Mouse (Mus musculus): ENCODE measurements around the gene AU040320.
A peak's percentile ranks its signal among the peaks of the same experiment; 100 is the strongest.

AU040320 gene

DNA sequence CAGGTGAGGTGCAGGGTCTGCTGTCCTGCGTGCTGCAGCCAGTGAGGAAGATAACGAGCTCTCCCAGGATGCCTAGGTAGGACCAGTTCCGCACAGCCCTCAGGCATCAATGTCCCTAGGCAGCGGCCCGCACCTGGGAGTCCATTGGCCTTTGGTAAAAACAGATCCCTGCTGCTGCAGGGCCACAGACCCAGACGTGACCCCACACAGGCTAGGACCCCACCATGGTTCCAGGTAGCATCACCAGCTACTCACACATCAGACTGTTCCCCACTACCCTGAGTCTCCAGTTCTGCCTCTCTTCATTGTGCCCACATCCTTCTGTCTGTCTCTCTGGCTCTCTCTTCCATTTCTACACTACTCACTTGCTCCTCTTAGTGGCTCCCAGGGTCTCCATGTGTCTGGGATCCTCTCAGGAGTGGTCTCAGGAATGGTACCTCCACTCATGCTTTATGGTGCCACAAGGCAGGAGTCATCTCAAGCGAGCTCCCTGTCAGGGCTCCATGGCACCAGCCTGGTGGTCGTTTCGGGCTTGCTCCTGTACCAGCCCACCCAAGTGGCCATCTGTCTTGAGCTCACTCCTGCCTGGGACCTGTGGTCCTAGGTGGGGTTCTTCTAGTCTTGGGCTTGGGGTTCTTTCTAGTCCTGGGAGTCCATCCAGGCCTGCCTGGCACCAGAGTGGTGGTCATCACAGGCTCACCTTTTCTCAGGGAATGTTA lies 107.1 kb downstream of the AU040320 start:
- no peak for DNase-seq (ENCODE audit: low spot score in 2 of 2)

- no peak for DNase-seq (ENCODE audit: low spot score in 2 of 2)
Observed at GRCm38 (mm10) chr4:126861514-126862266, 108.3 kb downstream of the AU040320 start.

DNA sequence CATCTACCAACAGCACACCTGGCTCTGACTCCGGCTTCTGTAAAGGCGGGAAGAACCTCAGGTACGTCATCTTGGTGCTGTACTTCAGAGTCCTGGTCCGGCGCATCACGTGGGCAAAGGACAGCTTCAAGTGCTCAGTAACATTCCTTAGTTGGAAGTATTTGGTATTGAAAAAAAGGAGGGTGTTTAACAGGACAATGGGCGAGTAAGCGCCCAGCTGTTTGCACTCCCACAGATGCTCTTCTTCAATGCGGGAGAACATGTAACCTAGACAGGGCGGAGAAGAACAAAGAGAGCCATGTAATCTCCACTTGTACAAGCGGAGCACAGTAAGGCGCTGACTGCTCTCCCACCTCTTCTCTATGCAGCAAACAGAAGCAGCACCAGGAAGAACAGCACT lies 115.4 kb downstream of the AU040320 start:
- no peak for DNase-seq (ENCODE audit: low spot score in 2 of 2)

GRCm38 (mm10) chr4:126872717-126873116 lies 119.4 kb downstream of the AU040320 start:
- no peak for DNase-seq (ENCODE audit: low spot score in 2 of 2)

DNA sequence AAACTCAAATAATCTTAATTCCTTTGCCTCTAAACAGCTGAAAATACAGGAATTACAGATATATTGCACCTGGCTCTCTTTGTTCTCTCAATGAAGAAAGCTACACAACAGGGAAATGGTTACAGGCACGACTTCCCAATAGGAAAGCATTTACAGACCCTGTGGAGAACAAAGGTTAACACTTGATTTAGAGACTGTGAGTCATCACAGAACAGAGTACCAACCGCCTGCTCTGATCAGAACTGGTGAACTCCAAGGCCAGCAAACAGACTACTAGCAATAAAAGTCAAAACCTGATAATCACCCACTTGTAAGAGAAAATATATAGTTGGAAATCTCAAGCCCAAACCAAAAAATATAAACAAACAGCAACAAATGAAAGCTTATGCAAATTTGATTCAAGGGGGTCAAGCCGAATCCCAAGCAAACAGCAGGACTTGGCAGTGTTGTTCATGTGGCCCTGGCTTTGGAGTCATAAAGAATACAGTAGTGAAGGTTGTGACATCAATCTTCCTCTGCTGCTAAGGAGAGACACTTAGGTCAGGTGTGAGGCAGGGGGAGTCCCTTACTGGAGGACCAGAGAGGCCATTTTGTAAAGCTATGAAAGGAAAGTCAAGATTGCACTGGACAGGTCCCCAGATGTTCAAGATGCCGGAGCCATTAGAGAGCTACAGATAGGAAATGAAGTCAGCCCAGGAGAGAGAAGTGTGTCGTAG lies 126.4 kb downstream of the AU040320 start:
- peak in 1 of 2 experiments; percentile 13 for DNase-seq (ENCODE audit: low spot score in 2 of 2)

DNA sequence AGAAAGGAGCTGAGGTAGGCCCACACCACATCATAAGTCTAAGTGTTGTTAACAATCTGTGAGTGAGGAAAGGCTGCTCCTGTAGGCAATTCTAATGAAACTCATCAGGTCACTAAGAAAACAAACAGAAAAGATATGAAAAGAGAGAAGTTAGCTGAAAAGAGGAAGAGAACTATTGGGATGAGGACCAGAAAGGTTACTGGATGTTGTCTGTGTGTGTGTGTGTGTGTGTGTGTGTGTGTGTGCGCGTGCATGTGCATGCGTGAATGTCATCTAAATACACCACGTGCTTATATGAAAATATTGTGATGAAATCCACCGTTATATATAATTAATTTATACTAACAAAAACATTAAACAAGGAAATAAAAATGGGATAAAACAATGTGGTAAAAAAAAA lies 130.3 kb downstream of the AU040320 start:
- DNase-seq (ENCODE audit: low spot score in 2 of 2), result no peak

- no peak for DNase-seq (ENCODE audit: low spot score in 2 of 2)
Observed at GRCm38 (mm10) chr4:126885953-126886352, 132.6 kb downstream of the AU040320 start.

GRCm38 (mm10) chr4:126889879-126890278 lies 136.5 kb downstream of the AU040320 start:
- DNase-seq (ENCODE audit: low spot score in 2 of 2), result no peak
